Mouse (Mus musculus) heart, embryonic 10.5 days (tissue): ENCODE measurements around the gene Rad51c. TPM values are rescaled to one million over a fixed set of nuclear protein-coding genes. Genes with fewer than 3 reads are reported as not detected.

Experiments used
- polyA plus RNA-seq: library from polyadenylated mRNA; unstranded; fragments of >200 nt; fragmentation: Nextera tagmentation; extraction: Ambion mirVana; gene quantifications from 2 replicates; pipeline ENCODE4 v1.2.1, GENCODE M21; 2016

Rad51c gene
- polyA plus RNA-seq, 1 experiment from 2014 or later = 11.2 TPM

Other genes starting within 250 kb of the Rad51c start
- gene Ppm1e, start 45.9 kb downstream of the Rad51c start, polyA plus RNA-seq = 2.2 and 3.1 TPM in 2 replicates
- gene Tex14, start 111 bp upstream of the Rad51c start, polyA plus RNA-seq = 0.22 and 0.31 TPM in 2 replicates
- gene Gm11492, start 161.7 kb upstream of the Rad51c start, polyA plus RNA-seq = not detected in 2 replicates
- gene Sept4, start 163.9 kb upstream of the Rad51c start, polyA plus RNA-seq = 11.2 and 14.3 TPM in 2 replicates
- gene Mtmr4, start 187.2 kb upstream of the Rad51c start, polyA plus RNA-seq = 29.7 and 38.1 TPM in 2 replicates
- gene Hsf5, start 212.2 kb upstream of the Rad51c start, polyA plus RNA-seq = 0.15 and 0.21 TPM in 2 replicates